Mouse (Mus musculus) heart, adult 18-20 months (tissue): ENCODE results near the gene Flot1. TPM values are rescaled to one million over a fixed set of nuclear protein-coding genes. Genes with fewer than 3 reads are reported as not detected.

Experiments used
- DNase-seq, 2 experiments: peaks; one replicate each; pipeline ENCODE4 v3.0.0; 2021 to 2022; ENCODE audit warnings: mixed read lengths in 1 of 2
- total RNA-seq, 2 experiments: library from RNA; stranded (reverse); gene quantifications; 2 replicates each; pipeline ENCODE4 v1.2.3; 2021

Gene Flot1
- total RNA-seq, 2 experiments from 2014 or later = 146 to 154 TPM

- peak; percentile 53 to 54 for DNase-seq
These were observed 12.0 kb upstream of the Flot1 start for GRCm38 (mm10) chr17:35810900-35811648.

- no peak for DNase-seq
These were observed 10.7 kb upstream of the Flot1 start for GRCm38 (mm10) chr17:35812307-35812706.

GRCm38 (mm10) chr17:35812736-35813135 is 10.3 kb upstream of the Flot1 start:
- DNase-seq = no peak

GRCm38 (mm10) chr17:35813245-35813647 is 9.8 kb upstream of the Flot1 start:
- DNase-seq = peak; percentile 97

GRCm38 (mm10) chr17:35813653-35814052 is 9.4 kb upstream of the Flot1 start:
- no peak for DNase-seq

GRCm38 (mm10) chr17:35814678-35815077 is 8.4 kb upstream of the Flot1 start:
- DNase-seq = no peak

GRCm38 (mm10) chr17:35815836-35816235 is 7.2 kb upstream of the Flot1 start:
- DNase-seq = no peak

GRCm38 (mm10) chr17:35816686-35817085 is 6.3 kb upstream of the Flot1 start:
- no peak for DNase-seq

- no peak for DNase-seq
These were observed 5.8 kb upstream of the Flot1 start for GRCm38 (mm10) chr17:35817226-35817625.

- DNase-seq = no peak
These were observed 2.9 kb upstream of the Flot1 start for GRCm38 (mm10) chr17:35820111-35820510.

GRCm38 (mm10) chr17:35821439-35822430 is 1.3 kb upstream of the Flot1 start, which contains the start of gene Ier3:
Ier3 (plus strand) TSS chr17:35821684.
- peak; percentile 93 to 95 for DNase-seq

- DNase-seq = no peak
These were observed 466 bp upstream of the Flot1 start for GRCm38 (mm10) chr17:35822564-35822963.

GRCm38 (mm10) chr17:35824402-35824801 is 1.4 kb downstream of the Flot1 start:
- peak in 1 of 2 experiments; percentile 52 for DNase-seq

GRCm38 (mm10) chr17:35825109-35825850 is 2.2 kb downstream of the Flot1 start:
- DNase-seq = no peak

- peak; percentile 86 to 87 for DNase-seq
These were observed 6.7 kb downstream of the Flot1 start for GRCm38 (mm10) chr17:35829737-35830136.

GRCm38 (mm10) chr17:35832400-35833238 is 9.6 kb downstream of the Flot1 start:
- DNase-seq = no peak

GRCm38 (mm10) chr17:35833239-35833751 is 10.3 kb downstream of the Flot1 start:
- no peak for DNase-seq

- no peak for DNase-seq
These were observed 10.9 kb downstream of the Flot1 start for GRCm38 (mm10) chr17:35833894-35834293.

GRCm38 (mm10) chr17:35834696-35835422 is 11.8 kb downstream of the Flot1 start:
- no peak for DNase-seq

- no peak for DNase-seq
These were observed 12.6 kb downstream of the Flot1 start for GRCm38 (mm10) chr17:35835424-35836140.
